In the genomic region with DNA sequence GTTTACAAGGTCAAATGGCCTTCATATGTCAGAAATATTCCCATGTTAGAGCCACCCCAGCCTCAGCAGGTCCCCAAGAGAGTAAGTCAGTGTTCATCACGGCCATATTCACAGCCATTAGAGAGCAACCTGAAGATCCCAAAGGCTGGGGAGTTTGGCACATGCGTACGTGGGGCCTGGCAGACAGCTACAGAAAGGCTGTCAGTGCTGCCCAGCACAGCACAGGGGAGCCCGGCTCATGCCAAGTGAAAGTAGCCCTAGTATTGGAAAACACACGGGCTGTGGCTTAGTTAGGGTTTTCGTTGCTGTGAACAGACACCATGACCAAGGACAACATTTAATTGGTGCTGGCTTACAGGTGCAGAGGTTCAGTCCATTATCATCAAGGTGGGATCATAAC, we compare ENCODE assay signal across 19 mouse cellular contexts. TPM values are rescaled to one million over a fixed set of nuclear protein-coding genes. Genes with fewer than 3 reads are reported as not detected.
"Had no signal": no experiment of that assay in that cellular context is flagged by ENCODE, and none has a peak within 500 bp of the region (broad histone marks: within the 10 kb centered on the region; RNA-seq: fewer than 3 reads in every experiment).

No protein-coding gene starts in this region.

- ATAC-seq: lung, postnatal 0 days had no signal

- H3K9me3 ChIP-seq: limb, embryonic 10.5 days; liver, embryonic 15.5 days; neural tube, embryonic 15.5 days; stomach, embryonic 15.5 days had no signal

- H3K27ac ChIP-seq: kidney, postnatal 0 days; layer of hippocampus, adult 2 months; limb, embryonic 10.5 days; liver, embryonic 15.5 days; midbrain, embryonic 10.5 days; neural tube, embryonic 15.5 days; stomach, embryonic 15.5 days had no signal

- H3K4me1 ChIP-seq: limb, embryonic 10.5 days; liver, embryonic 15.5 days; midbrain, embryonic 10.5 days; stomach, embryonic 15.5 days had no signal

- H3K4me3 ChIP-seq: layer of hippocampus, adult 2 months; limb, embryonic 10.5 days; liver, embryonic 15.5 days; midbrain, embryonic 10.5 days; myocyte; neural tube, embryonic 15.5 days; stomach, embryonic 15.5 days had no signal

- DNase-seq: kidney, adult 9 months; kidney, postnatal 36 days; lung, adult 2 months; lung, postnatal 4 days; midbrain, embryonic 14.5 days; right cerebral cortex, postnatal 4 days; spleen, adult 18-20 months; thymus, postnatal 4 days had no signal

- H3K9ac ChIP-seq: liver, embryonic 15.5 days; neural tube, embryonic 15.5 days; stomach, embryonic 15.5 days had no signal

- H3K27me3 ChIP-seq: liver, embryonic 15.5 days; neural tube, embryonic 15.5 days; stomach, embryonic 15.5 days had no signal

- H3K4me2 ChIP-seq: liver, embryonic 11.5 days; liver, embryonic 15.5 days; neural tube, embryonic 15.5 days; stomach, embryonic 15.5 days had no signal

- H3K36me3 ChIP-seq: limb, embryonic 10.5 days; liver, embryonic 15.5 days; midbrain, embryonic 10.5 days; neural tube, embryonic 15.5 days; stomach, embryonic 15.5 days had no signal

RNA-seq across cellular contexts. Expression of gene Efcab6, which starts 40.3 kb away (rescaled TPM):
- total RNA-seq: megakaryocyte, adult 5-6 weeks had no signal
- polyA plus RNA-seq: limb, embryonic 10.5 days; liver, embryonic 11.5 days; liver, embryonic 15.5 days; myocyte had no signal
